Mouse (Mus musculus) lung, adult 2 months (tissue): ENCODE data around the gene Grin2a.

Source experiments
- CTCF ChIP-seq: fragments of 200-500 bp; IDR thresholded peaks from 2 replicates; pipeline ENCODE4 v1.5.1; 2011; ENCODE audit warnings: mild to moderate bottlenecking, low read length, control low read depth; ENCODE audit not compliant: insufficient read depth
- POLR2A ChIP-seq: fragments of 200-500 bp; IDR thresholded peaks from 2 replicates; pipeline ENCODE4 v1.6.1; 2011; ENCODE audit warnings: low read depth, mild to moderate bottlenecking, control low read depth, low read length, borderline replicate concordance; ENCODE audit errors: extremely low read depth

DNA sequence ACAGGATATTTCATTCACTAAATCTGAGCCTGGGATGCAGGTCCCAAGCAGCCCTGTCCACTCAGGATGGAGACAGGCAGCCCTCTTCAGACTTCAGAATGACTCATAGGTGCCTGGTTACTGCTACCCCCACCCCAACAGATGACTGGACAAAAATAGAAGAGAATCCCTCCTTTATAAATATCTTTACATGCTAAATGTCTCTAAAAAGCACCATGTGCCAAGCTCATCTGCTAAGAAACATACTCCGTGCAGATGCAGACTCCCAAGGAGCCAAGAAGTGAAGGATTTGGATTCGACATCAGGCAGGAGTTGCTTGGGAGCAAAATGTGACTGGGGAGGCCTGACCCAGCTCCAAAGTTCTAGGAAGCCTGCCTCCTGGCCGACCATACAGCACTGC is 46.1 kb downstream of the Grin2a start:
- TF ChIP-seq POLR2A (no peak), CTCF (no peak)
